Mouse (Mus musculus): ENCODE measurements at regions not wholly inside any gene's neighbourhood (a gene's known extent, or its start where the extent isn't known, plus 50 kb on each side); places are given as distances from the start of the nearest gene placed in this dataset.
"Not testable (repeated sequence)": the region's sequence is repeated elsewhere in the genome, so short reads cannot be mapped to it uniquely, and the experiment has no call there.

- DNase-seq: no peak
Measured at GRCm38 (mm10) chr9:14060257-14060656, 214.6 kb upstream of the Sesn3 start.

GRCm38 (mm10) chr9:14061389-14061788 lies 213.5 kb upstream of the Sesn3 start:
- no peak for DNase-seq

- peak; percentile 74 for DNase-seq
Measured at GRCm38 (mm10) chr9:14061840-14062239, 213.0 kb upstream of the Sesn3 start.

- no peak for DNase-seq
Measured at GRCm38 (mm10) chr9:14062706-14063105, 212.2 kb upstream of the Sesn3 start.

- DNase-seq: not testable (repeated sequence)
Measured at GRCm38 (mm10) chr9:14066741-14067140, 208.1 kb upstream of the Sesn3 start.

GRCm38 (mm10) chr9:14069076-14069475 lies 205.8 kb upstream of the Sesn3 start:
- DNase-seq: no peak

- DNase-seq: no peak
Measured at GRCm38 (mm10) chr9:14069770-14070169, 205.1 kb upstream of the Sesn3 start.

- DNase-seq: no peak
Measured at GRCm38 (mm10) chr9:14071728-14072127, 203.1 kb upstream of the Sesn3 start.

- no peak for DNase-seq
Measured at GRCm38 (mm10) chr9:14072950-14073349, 201.9 kb upstream of the Sesn3 start.

- DNase-seq: no peak
Measured at GRCm38 (mm10) chr9:14074273-14074672, 200.6 kb upstream of the Sesn3 start.

- DNase-seq: not testable (repeated sequence)
Measured at GRCm38 (mm10) chr9:14074866-14075265, 200.0 kb upstream of the Sesn3 start.

GRCm38 (mm10) chr9:14075452-14075851 lies 199.4 kb upstream of the Sesn3 start:
- peak; percentile 28 for DNase-seq

- DNase-seq: no peak
Measured at GRCm38 (mm10) chr9:14075868-14076267, 199.0 kb upstream of the Sesn3 start.

GRCm38 (mm10) chr9:14076728-14077127 lies 198.1 kb upstream of the Sesn3 start:
- DNase-seq: no peak

GRCm38 (mm10) chr9:14081138-14081537 lies 193.7 kb upstream of the Sesn3 start:
- no peak for DNase-seq

GRCm38 (mm10) chr9:14086201-14086600 lies 188.7 kb upstream of the Sesn3 start:
- peak; percentile 54 for DNase-seq

GRCm38 (mm10) chr9:14086611-14087010 lies 188.3 kb upstream of the Sesn3 start:
- no peak for DNase-seq

- DNase-seq: no peak
Measured at GRCm38 (mm10) chr9:14087874-14088273, 187.0 kb upstream of the Sesn3 start.

GRCm38 (mm10) chr9:14089791-14090256 lies 185.0 kb upstream of the Sesn3 start:
- DNase-seq: peak; percentile 51

- no peak for DNase-seq
Measured at GRCm38 (mm10) chr9:14090454-14090853, 184.4 kb upstream of the Sesn3 start.

GRCm38 (mm10) chr9:14091099-14091930 lies 183.6 kb upstream of the Sesn3 start:
- no peak for DNase-seq

- DNase-seq: no peak
Measured at GRCm38 (mm10) chr9:14092996-14093442, 181.8 kb upstream of the Sesn3 start.

GRCm38 (mm10) chr9:14103538-14103937 lies 171.3 kb upstream of the Sesn3 start:
- DNase-seq: no peak

- DNase-seq: no peak
Measured at GRCm38 (mm10) chr9:14104921-14105320, 169.9 kb upstream of the Sesn3 start.

- no peak for DNase-seq
Measured at GRCm38 (mm10) chr9:14106371-14106770, 168.5 kb upstream of the Sesn3 start.

Measured in kidney, adult 9 months (tissue).